Mouse (Mus musculus) limb, embryonic 11.5 days (tissue): ENCODE data around the gene Gm20422. TPM values are rescaled to one million over a fixed set of nuclear protein-coding genes. Genes with fewer than 3 reads are reported as not detected.
"Not testable (repeated sequence)": the region's sequence is repeated elsewhere in the genome, so short reads cannot be mapped to it uniquely, and the experiment has no call there.

Experiments used
- ATAC-seq: fragments of 200-750 bp; cut with Nextera tagmentation; 2 replicates; pipeline ENCODE4 v1.8.0; 2017; ENCODE audit warnings: low read depth; ENCODE audit not compliant: insufficient number of reproducible peaks, low FRiP score, low TSS enrichment
- DNase-seq: peaks from one replicate; pipeline ENCODE4 v3.0.0-alpha.2; 2015; ENCODE audit warnings: low spot score
- H3K27ac ChIP-seq: fragments of 300-500 bp; sonication (generic); replicated peaks from 2 replicates; pipeline ENCODE4 v1.5.1; 2014; ENCODE audit warnings: low read depth, mild to moderate bottlenecking, low read length
- H3K27me3 ChIP-seq: fragments of 300-500 bp; sonication (generic); 2 replicates; pipeline ENCODE4 v1.6.1; 2014; ENCODE audit warnings: mild to moderate bottlenecking, low read length, mixed read lengths; ENCODE audit not compliant: control insufficient read depth, insufficient read depth
- H3K36me3 ChIP-seq: fragments of 300-500 bp; sonication (generic); 2 replicates; pipeline ENCODE4 v1.6.1; 2014; ENCODE audit warnings: mild to moderate bottlenecking, low read length, moderate library complexity, mixed read lengths; ENCODE audit not compliant: control insufficient read depth, insufficient read depth
- H3K4me1 ChIP-seq: fragments of 300-500 bp; sonication (generic); 2 replicates; pipeline ENCODE4 v1.6.1; 2014; ENCODE audit warnings: low read length, mixed read lengths; ENCODE audit not compliant: control insufficient read depth, insufficient read depth
- H3K4me2 ChIP-seq: fragments of 300-500 bp; sonication (generic); 2 replicates; pipeline ENCODE4 v1.6.1; 2014; ENCODE audit warnings: low read depth, mild to moderate bottlenecking, moderate library complexity; ENCODE audit not compliant: severe bottlenecking
- H3K4me3 ChIP-seq: fragments of 300-500 bp; sonication (generic); 2 replicates; pipeline ENCODE4 v1.5.1; 2014; ENCODE audit warnings: low read depth, low read length
- H3K9ac ChIP-seq: fragments of 300-500 bp; sonication (generic); 2 replicates; pipeline ENCODE4 v1.6.1; 2014; ENCODE audit warnings: mild to moderate bottlenecking, low read length
- H3K9me3 ChIP-seq: fragments of 300-500 bp; sonication (generic); 2 replicates; pipeline ENCODE4 v1.6.1; 2016; ENCODE audit warnings: low read length; ENCODE audit not compliant: control insufficient read depth
- WGBS: fragments of 180-500 bp; shearing (Covaris S2); extraction: QIAGEN DNeasy Blood & Tissue Kit; methylation state at CpG from one replicate; pipeline ENCODE4 v1.1.7; 2014; 5-methylcytosine and 5-hydroxymethylcytosine counted together
- polyA plus RNA-seq: library from polyadenylated mRNA; unstranded; fragments of >200 nt; fragmentation: Nextera tagmentation; extraction: Ambion mirVana; gene quantifications from 2 replicates; pipeline ENCODE4 v1.2.1, GENCODE M21; 2014

Gene Gm20422
- polyA plus RNA-seq, 1 experiment from 2014 or later, result not detected

DNA sequence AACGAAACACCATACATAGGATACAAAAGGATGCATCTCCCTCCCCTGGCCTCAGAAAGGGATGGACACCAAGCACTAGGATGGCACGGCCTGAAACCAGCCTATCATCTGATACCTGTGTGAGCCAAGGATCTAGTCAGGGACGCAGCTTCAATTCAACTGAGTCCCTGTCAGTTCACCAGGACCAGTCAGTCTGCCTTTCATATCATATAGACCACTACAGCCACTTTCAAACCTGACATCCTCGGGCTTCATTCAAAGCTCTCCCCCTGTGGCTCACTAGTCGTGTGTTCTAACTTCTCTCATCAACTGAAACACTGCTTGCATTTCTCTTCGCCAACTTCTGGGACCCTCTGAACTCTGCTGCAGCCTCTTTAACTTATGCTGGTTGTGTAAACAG is 59.3 kb downstream of the Gm20422 start:
- Histone ChIP-seq H3K9ac (0 out of 2 replicates have a peak overlapping the region, but pooled peaks have one; percentile 27), H3K4me3 (no peak overlapping the region; the same call in 1 of the 2 replicates), H3K27ac (no peak overlapping the region), H3K4me2 (peak overlapping the region; percentile 22), H3K27me3 (no peaks in the 10 kb centered on the region), H3K36me3 (no peaks in the 10 kb centered on the region), H3K4me1 (peaks cover 5% of the 10 kb centered on the region), H3K9me3 (no peaks in the 10 kb centered on the region)
- ATAC-seq, result no peak
- DNase-seq, result no peak
- WGBS, result 88% methylated on average over 6 of the region's 6 CpGs

GRCm38 (mm10) chr8:69713516-69713915 is 61.2 kb downstream of the Gm20422 start:
- Histone ChIP-seq H3K36me3 (peaks cover 12% of the 10 kb centered on the region), H3K4me1 (peaks cover 5% of the 10 kb centered on the region), H3K9ac (no peak overlapping the region), H3K27me3 (no peaks in the 10 kb centered on the region), H3K27ac (no peak overlapping the region), H3K9me3 (no peaks in the 10 kb centered on the region), H3K4me3 (no peak overlapping the region), H3K4me2 (no peak overlapping the region)
- no peak for DNase-seq
- WGBS, result 90% methylated on average over 8 of the region's 8 CpGs
- ATAC-seq, result no peak

GRCm38 (mm10) chr8:69710624-69711023 is 64.1 kb downstream of the Gm20422 start, which contains the start of gene Zfp869:
TSS of gene Zfp869 (minus strand) at chr8:69710724.
- not testable (repeated sequence) for H3K27me3 ChIP-seq, H3K9ac ChIP-seq, H3K4me1 ChIP-seq, H3K9me3 ChIP-seq, H3K4me3 ChIP-seq, H3K27ac ChIP-seq, H3K4me2 ChIP-seq, DNase-seq, ATAC-seq
- H3K36me3 ChIP-seq, result peaks cover 39% of the 10 kb centered on the region
- 93% methylated on average over 10 of the region's 10 CpGs for WGBS

GRCm38 (mm10) chr8:69701810-69702209 is 72.9 kb downstream of the Gm20422 start:
- H3K4me1 ChIP-seq, result no peaks in the 10 kb centered on the region
- H3K27ac ChIP-seq, result no peak overlapping the region
- 74% methylated on average over 6 of the region's 6 CpGs for WGBS
- H3K36me3 ChIP-seq, result peaks cover 29% of the 10 kb centered on the region
- H3K4me3 ChIP-seq, result no peak overlapping the region
- DNase-seq (no peak), ATAC-seq (no peak)
- H3K9me3 ChIP-seq, result no peaks in the 10 kb centered on the region
- H3K4me2 ChIP-seq, result no peak overlapping the region
- no peak overlapping the region for H3K9ac ChIP-seq
- no peaks in the 10 kb centered on the region for H3K27me3 ChIP-seq

Other genes with a start within 250 kb of the Gm20422 start
- gene Zfp868, start 149.3 kb downstream of the Gm20422 start, polyA plus RNA-seq, result 31.2 and 34.2 TPM in 2 replicates
- gene Zfp964, start 120.4 kb downstream of the Gm20422 start, polyA plus RNA-seq, result 2.2 and 2.7 TPM in 2 replicates
- gene Zfp869, start 64.2 kb downstream of the Gm20422 start, polyA plus RNA-seq, result 36.5 and 37.0 TPM in 2 replicates
- 6.0 and 6.1 TPM in 2 replicates for gene Zfp963, start 24.9 kb downstream of the Gm20422 start, polyA plus RNA-seq
- 48.8 and 51.8 TPM in 2 replicates for gene Atp13a1, start 16.3 kb upstream of the Gm20422 start, polyA plus RNA-seq
- 39.0 and 41.5 TPM in 2 replicates for gene Zfp866, start 16.3 kb upstream of the Gm20422 start, polyA plus RNA-seq
- 5.0 and 5.8 TPM in 2 replicates for gene Gmip, start 33.8 kb upstream of the Gm20422 start, polyA plus RNA-seq
- 2.1 and 2.3 TPM in 2 replicates for gene Lpar2, start 47.5 kb upstream of the Gm20422 start, polyA plus RNA-seq
- gene Pbx4, start 57.6 kb upstream of the Gm20422 start, polyA plus RNA-seq, result 11.2 and 11.5 TPM in 2 replicates
- 0.28 and 0.35 TPM in 2 replicates for gene Cilp2, start 112.8 kb upstream of the Gm20422 start, polyA plus RNA-seq
- gene Tssk6, start 127.3 kb upstream of the Gm20422 start, polyA plus RNA-seq, result 4.4 and 4.9 TPM in 2 replicates
- gene Ndufa13, start 127.7 kb upstream of the Gm20422 start, polyA plus RNA-seq, result 164 and 168 TPM in 2 replicates
- gene Yjefn3, start 127.8 kb upstream of the Gm20422 start, polyA plus RNA-seq, result 2.5 and 4.3 TPM in 2 replicates
- 79.5 and 93.3 TPM in 2 replicates for gene Gatad2a, start 221.5 kb upstream of the Gm20422 start, polyA plus RNA-seq